Mouse (Mus musculus) myocyte (in vitro differentiated cells): ENCODE data around the gene Dgki. TPM values are rescaled to one million over a fixed set of nuclear protein-coding genes. Genes with fewer than 3 reads are reported as not detected.

ENCODE experiments used
- H3K27me3 ChIP-seq: one replicate; pipeline ENCODE4 v1.6.1; 2011; ENCODE audit not compliant: control insufficient read depth, insufficient read depth, insufficient read length
- H3K36me3 ChIP-seq: one replicate; pipeline ENCODE4 v1.6.1; 2011; ENCODE audit not compliant: control insufficient read depth, insufficient read depth
- H3K4me2 ChIP-seq: one replicate; pipeline ENCODE4 v1.6.1; 2011; ENCODE audit warnings: low read depth, control low read depth
- H3K4me3 ChIP-seq: one replicate; pipeline ENCODE4 v1.5.1; 2011; ENCODE audit warnings: mild to moderate bottlenecking, control low read depth, moderate library complexity
- H3K79me2 ChIP-seq: one replicate; pipeline ENCODE4 v1.6.1; 2011; ENCODE audit not compliant: control insufficient read depth, insufficient read depth
- H3ac ChIP-seq: one replicate; pipeline ENCODE4 v1.6.1; 2011; ENCODE audit not compliant: control insufficient read depth, insufficient read length
- CEBPB ChIP-seq: IDR thresholded peaks from 2 replicates; pipeline ENCODE4 v1.6.1; 2011; ENCODE audit warnings: mild to moderate bottlenecking, moderate library complexity; ENCODE audit not compliant: poor library complexity, insufficient read depth, severe bottlenecking
- E2F4 ChIP-seq: IDR thresholded peaks from one replicate; pipeline ENCODE4 v1.6.1; 2011; ENCODE audit warnings: mild to moderate bottlenecking, control low read depth, moderate library complexity; ENCODE audit not compliant: insufficient read depth
- MAX ChIP-seq: IDR thresholded peaks from one replicate; pipeline ENCODE4 v1.6.1; 2011; ENCODE audit warnings: low read depth, mild to moderate bottlenecking, control low read depth
- MYOD1 ChIP-seq, 3 experiments: IDR thresholded peaks; one replicate each; pipeline ENCODE4 v1.6.1; 2011; ENCODE audit warnings: control low read depth in 2 of 3, low read depth in 2 of 3, mild to moderate bottlenecking in 2 of 3, moderate library complexity in 1 of 3; ENCODE audit not compliant: insufficient read length in 2 of 3, control insufficient read depth in 1 of 3
- MYOG ChIP-seq, 3 experiments: IDR thresholded peaks; one replicate each; pipeline ENCODE4 v1.6.1; 2011; ENCODE audit warnings: control low read depth in 2 of 3, low read depth in 2 of 3, mild to moderate bottlenecking in 2 of 3; ENCODE audit not compliant: insufficient read length in 2 of 3, control insufficient read depth in 1 of 3, insufficient read depth in 1 of 3
- POLR2A ChIP-seq: IDR thresholded peaks from one replicate; pipeline ENCODE4 v1.6.1; 2011; ENCODE audit warnings: low read depth, mild to moderate bottlenecking, control low read depth, moderate library complexity; ENCODE audit not compliant: insufficient read length
- POLR2AphosphoS2 ChIP-seq: IDR thresholded peaks from one replicate; pipeline ENCODE4 v1.6.1; 2011; ENCODE audit warnings: low read depth, control low read depth; ENCODE audit not compliant: insufficient read length
- REST ChIP-seq: IDR thresholded peaks from one replicate; pipeline ENCODE4 v1.6.1; 2011; ENCODE audit warnings: mild to moderate bottlenecking, control low read depth, moderate library complexity; ENCODE audit not compliant: insufficient read depth, insufficient read length
- SRF ChIP-seq: IDR thresholded peaks from one replicate; pipeline ENCODE4 v1.6.1; 2011; ENCODE audit warnings: low read depth; ENCODE audit not compliant: control insufficient read depth, insufficient read length
- TCF12 ChIP-seq: IDR thresholded peaks from one replicate; pipeline ENCODE4 v1.6.1; 2011; ENCODE audit warnings: mild to moderate bottlenecking, control low read depth; ENCODE audit not compliant: poor library complexity, insufficient read depth, severe bottlenecking
- TCF3 ChIP-seq: IDR thresholded peaks from one replicate; pipeline ENCODE4 v1.6.1; 2011; ENCODE audit warnings: low read depth, control low read depth; ENCODE audit not compliant: insufficient read length
- USF1 ChIP-seq: IDR thresholded peaks from one replicate; pipeline ENCODE4 v1.6.1; 2011; ENCODE audit warnings: low read depth, mild to moderate bottlenecking, control low read depth, moderate library complexity
- polyA plus RNA-seq: library from polyadenylated mRNA; unstranded; fragments of >200 nt; fragmentation: generic; extraction: Trizol; gene quantifications from one replicate; pipeline ENCODE4 v1.2.1, GENCODE M21; 2012; ENCODE audit warnings: missing spikeins

Gene Dgki
- polyA plus RNA-seq, 1 experiment: 0.02 TPM

DNA sequence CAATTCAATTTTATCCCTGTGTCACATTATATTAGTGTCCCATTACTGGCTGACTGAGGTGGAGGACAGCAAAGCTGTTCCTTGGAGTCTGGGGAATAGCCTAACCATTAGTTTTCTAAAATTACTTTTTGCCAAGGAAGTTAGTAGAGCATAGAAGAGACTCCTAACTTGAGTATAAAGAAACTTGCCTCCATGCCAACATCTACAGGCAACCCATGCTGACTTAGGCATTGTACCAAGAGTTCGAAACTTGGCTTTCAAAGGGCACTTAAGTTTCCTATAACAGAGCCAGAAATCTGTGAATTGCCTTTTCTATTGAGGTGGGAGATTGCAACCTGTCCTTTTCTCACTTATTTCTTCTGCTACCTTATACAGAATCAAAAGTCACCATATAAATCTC lies 321.8 kb downstream of the Dgki start:
- H3K4me3 ChIP-seq: no peak overlapping the region
- TF ChIP-seq MAX (no peak), MYOD1 (IDR thresholded peaks at IDR 0.05; ENCODE audit: control insufficient read depth in 1 of 3, insufficient read length in 2 of 3, low read depth in 2 of 3) (no peak), TCF3 (no peak), E2F4 (no peak), TCF12 (no peak), REST (no peak)

DNA sequence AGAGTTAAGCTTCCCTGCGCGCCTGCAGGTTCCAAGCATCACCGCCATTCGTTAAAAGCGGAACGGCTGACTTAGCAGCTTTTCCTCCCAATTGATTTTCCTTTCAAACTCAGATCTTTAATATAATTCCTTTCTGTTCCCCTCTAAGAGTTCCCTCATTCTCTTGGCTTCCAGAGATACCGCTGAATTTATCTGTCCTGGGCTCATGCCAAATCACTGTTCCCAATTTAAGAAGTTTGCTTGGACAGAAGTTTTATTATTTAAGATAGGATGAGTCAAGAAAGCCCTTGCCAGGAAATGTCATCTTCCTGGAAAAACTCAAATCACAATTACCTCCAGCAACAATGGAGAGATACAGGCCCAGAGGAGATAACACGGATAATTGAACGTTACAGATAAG lies 326.9 kb downstream of the Dgki start:
- Histone ChIP-seq H3K27me3 (no peaks in the 10 kb centered on the region), H3K4me2 (no peak overlapping the region), H3ac (no peak overlapping the region), H3K79me2 (no peaks in the 10 kb centered on the region), H3K4me3 (no peak overlapping the region), H3K36me3 (no peaks in the 10 kb centered on the region)
- no peak for TF ChIP-seq POLR2AphosphoS2
- no peak for TF ChIP-seq TCF12
- no peak for TF ChIP-seq POLR2A
- no peak for TF ChIP-seq USF1
- no peak for TF ChIP-seq MYOG (IDR thresholded peaks at IDR 0.05; ENCODE audit: control insufficient read depth in 1 of 3, insufficient read depth in 1 of 3, insufficient read length in 2 of 3, low read depth in 2 of 3)
- TF ChIP-seq MAX: no peak
- TF ChIP-seq SRF: no peak
- no peak for TF ChIP-seq E2F4
- TF ChIP-seq TCF3: no peak
- no peak for TF ChIP-seq CEBPB
- no peak for TF ChIP-seq REST
- TF ChIP-seq MYOD1 (IDR thresholded peaks at IDR 0.05; ENCODE audit: control insufficient read depth in 1 of 3, insufficient read length in 2 of 3, low read depth in 2 of 3): no peak

More for the DNA sequence above, 321.8 kb downstream of the Dgki start:
- Histone ChIP-seq H3K36me3 (no peaks in the 10 kb centered on the region), H3ac (no peak overlapping the region), H3K4me2 (no peak overlapping the region), H3K79me2 (no peaks in the 10 kb centered on the region), H3K27me3 (no peaks in the 10 kb centered on the region)

DNA sequence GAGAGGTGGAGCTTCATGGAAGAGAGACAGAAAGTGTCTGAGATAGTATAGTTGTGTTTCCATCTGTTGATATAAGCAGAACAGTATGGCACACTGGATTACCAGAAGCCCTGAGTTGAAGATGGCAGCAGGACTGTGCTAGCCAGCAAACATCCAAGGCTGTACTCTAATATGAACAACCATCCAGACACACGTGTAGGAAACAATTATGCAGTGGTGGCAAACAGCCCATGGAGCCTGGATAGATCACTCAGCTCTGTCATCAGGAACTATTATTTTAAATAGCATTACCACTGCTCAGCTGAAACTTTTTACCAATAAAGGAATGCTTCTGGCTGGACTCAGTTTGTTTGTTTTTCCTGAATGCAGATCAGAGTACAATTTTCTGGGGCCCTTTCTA lies 327.5 kb downstream of the Dgki start:
- Histone ChIP-seq H3K4me2 (no peak overlapping the region), H3ac (no peak overlapping the region), H3K27me3 (no peaks in the 10 kb centered on the region), H3K4me3 (no peak overlapping the region), H3K36me3 (no peaks in the 10 kb centered on the region), H3K79me2 (no peaks in the 10 kb centered on the region)
- TF ChIP-seq TCF12 (no peak), TCF3 (no peak), CEBPB (no peak), REST (no peak), MYOD1 (IDR thresholded peaks at IDR 0.05; ENCODE audit: control insufficient read depth in 1 of 3, insufficient read length in 2 of 3, low read depth in 2 of 3) (no peak), POLR2AphosphoS2 (no peak), POLR2A (no peak), MYOG (IDR thresholded peaks at IDR 0.05; ENCODE audit: control insufficient read depth in 1 of 3, insufficient read depth in 1 of 3, insufficient read length in 2 of 3, low read depth in 2 of 3) (no peak), MAX (no peak), SRF (no peak), E2F4 (no peak), USF1 (no peak)

DNA sequence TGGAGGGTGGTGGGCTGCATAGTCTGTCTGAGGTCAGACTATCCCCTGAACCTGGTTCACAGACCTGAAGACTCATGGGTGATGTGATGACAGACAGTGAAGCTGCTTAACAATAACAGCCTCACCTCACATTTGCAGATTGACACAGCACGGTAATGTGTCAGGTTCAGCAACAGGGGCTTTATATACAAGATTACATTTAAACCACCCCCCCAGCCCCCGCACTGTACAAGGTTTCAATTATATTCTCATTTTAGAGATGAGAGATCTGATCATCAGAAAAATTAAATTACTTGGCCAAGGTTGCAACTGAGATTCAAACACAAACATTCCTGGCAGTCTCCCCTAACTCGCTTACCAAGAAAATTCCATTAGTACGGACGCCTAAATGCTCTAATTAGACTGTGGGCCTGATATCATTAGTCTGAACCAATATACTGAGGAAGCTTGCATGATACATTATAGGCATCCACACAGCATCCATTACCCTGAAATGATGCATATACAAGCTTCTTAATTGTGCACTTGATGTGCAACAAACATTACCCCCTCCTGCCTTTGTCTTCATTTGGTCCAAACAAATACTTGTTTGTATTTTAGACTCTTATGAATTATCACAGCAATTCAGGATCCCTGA lies 330.6 kb downstream of the Dgki start:
- Histone ChIP-seq H3K27me3 (no peaks in the 10 kb centered on the region), H3K36me3 (no peaks in the 10 kb centered on the region)

DNA sequence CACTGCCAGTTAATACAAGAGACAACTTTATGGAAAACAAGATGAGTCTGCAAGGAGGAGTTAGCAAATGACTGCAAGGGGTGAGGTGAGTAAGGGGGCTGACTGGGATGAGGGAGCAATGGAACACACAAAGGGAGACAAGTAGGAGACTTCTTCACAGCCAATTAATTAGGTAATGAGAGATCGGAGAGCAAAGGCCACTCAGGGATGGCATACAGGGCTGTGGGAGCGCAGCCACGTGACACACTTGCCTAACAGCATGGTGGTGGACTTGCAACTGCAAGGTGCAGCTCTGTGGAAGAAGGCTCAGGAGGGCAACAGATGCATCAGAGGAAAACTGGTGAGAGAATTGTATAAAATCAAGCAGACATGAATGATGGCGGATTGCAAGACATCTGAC lies 339.3 kb downstream of the Dgki start:
- no peaks in the 10 kb centered on the region for H3K27me3 ChIP-seq
- no peak overlapping the region for H3K4me2 ChIP-seq
- TF ChIP-seq POLR2A (no peak), TCF12 (no peak), TCF3 (no peak), MAX (no peak), REST (no peak), POLR2AphosphoS2 (no peak), SRF (no peak), MYOD1 (IDR thresholded peaks at IDR 0.05; ENCODE audit: control insufficient read depth in 1 of 3, insufficient read length in 2 of 3, low read depth in 2 of 3) (no peak), USF1 (no peak), CEBPB (no peak), MYOG (IDR thresholded peaks at IDR 0.05; ENCODE audit: control insufficient read depth in 1 of 3, insufficient read depth in 1 of 3, insufficient read length in 2 of 3, low read depth in 2 of 3) (no peak), E2F4 (no peak)
- no peak overlapping the region for H3ac ChIP-seq
- H3K36me3 ChIP-seq: no peaks in the 10 kb centered on the region
- H3K4me3 ChIP-seq: no peak overlapping the region
- H3K79me2 ChIP-seq: no peaks in the 10 kb centered on the region

More for the DNA sequence above, 330.6 kb downstream of the Dgki start:
- Histone ChIP-seq H3K79me2 (no peaks in the 10 kb centered on the region), H3K4me2 (no peak overlapping the region), H3ac (no peak overlapping the region), H3K4me3 (no peak overlapping the region)
- TF ChIP-seq POLR2A (no peak), REST (no peak), SRF (no peak)
